Mouse (Mus musculus) CH12.LX (cell line): Measurements from ENCODE around the gene Slc4a4. TPM values are rescaled to one million over a fixed set of nuclear protein-coding genes. Genes with fewer than 3 reads are reported as not detected.
"Not testable (repeated sequence)": the region's sequence is repeated elsewhere in the genome, so short reads cannot be mapped to it uniquely, and the experiment has no call there.

Experiments used
- DNase-seq: peaks from one replicate; pipeline ENCODE4 v3.0.0-alpha.2; 2013; ENCODE audit errors: extremely low read depth
- H3K27ac ChIP-seq: 2 replicates; pipeline ENCODE4 v1.5.1; 2012; ENCODE audit warnings: low read depth, mild to moderate bottlenecking, control low read depth, moderate library complexity; ENCODE audit not compliant: insufficient read depth
- H3K27me3 ChIP-seq: replicated peaks from 2 replicates; pipeline ENCODE3; 2012; ENCODE audit warnings: inconsistent platforms
- H3K36me3 ChIP-seq, 2 experiments: replicated peaks in 1 of 2; 2 replicates each; pipeline versions ENCODE3 to v1.6.1; 2012; ENCODE audit warnings: inconsistent platforms in 1 of 2, low read length in 1 of 2, mild to moderate bottlenecking in 1 of 2, mixed read lengths in 1 of 2, moderate library complexity in 1 of 2; ENCODE audit not compliant: control insufficient read depth in 1 of 2, insufficient read depth in 1 of 2
- H3K4me1 ChIP-seq, 2 experiments: 2 replicates each; pipeline ENCODE4 v1.6.1; 2012; ENCODE audit warnings: inconsistent platforms in 1 of 2, moderate library complexity in 1 of 2; ENCODE audit not compliant: insufficient read depth in 2 of 2, control insufficient read depth in 1 of 2
- H3K4me2 ChIP-seq: 2 replicates; pipeline ENCODE4 v1.6.1; 2012; ENCODE audit warnings: low read depth, mild to moderate bottlenecking, control low read depth; ENCODE audit not compliant: poor library complexity, insufficient read depth, severe bottlenecking
- H3K4me3 ChIP-seq, 3 experiments: fragments of 150-350 bp in 1 of 3; sonication (generic) in 1 of 3; replicated peaks in 1 of 3; 2 replicates each; pipeline versions ENCODE3 to v1.5.1; 2011 to 2012; ENCODE audit warnings: low read depth in 2 of 3, low read length in 2 of 3, mild to moderate bottlenecking in 2 of 3, moderate library complexity in 2 of 3, control low read depth in 1 of 3, improper control_type of control experiment in 1 of 3, inconsistent platforms in 1 of 3, mixed read lengths in 1 of 3; ENCODE audit not compliant: poor library complexity in 1 of 3
- H3K79me2 ChIP-seq: replicated peaks from 2 replicates; pipeline ENCODE4 v1.6.1; 2012; ENCODE audit warnings: mild to moderate bottlenecking, moderate library complexity; ENCODE audit not compliant: control insufficient read depth, poor library complexity, insufficient read depth, severe bottlenecking; ENCODE audit errors: extremely low read depth
- H3K9ac ChIP-seq: 2 replicates; pipeline ENCODE4 v1.6.1; 2012; ENCODE audit warnings: low read depth, mild to moderate bottlenecking, control low read depth, moderate library complexity; ENCODE audit not compliant: insufficient read depth
- H3K9me3 ChIP-seq: replicated peaks from 2 replicates; pipeline ENCODE3; 2012; ENCODE audit warnings: low read length, inconsistent platforms, mixed read lengths
- MAX ChIP-seq: IDR thresholded peaks from 2 replicates; pipeline ENCODE4 v1.6.1; 2011; ENCODE audit warnings: low read length, improper control_type of control experiment
- RAD21 ChIP-seq: IDR thresholded peaks from 2 replicates; pipeline ENCODE4 v1.6.1; 2011; ENCODE audit warnings: low read depth, mild to moderate bottlenecking, low read length, improper control_type of control experiment, moderate library complexity
- UBTF ChIP-seq: IDR thresholded peaks from 2 replicates; pipeline ENCODE4 v1.6.1; 2012; ENCODE audit warnings: low read depth, mild to moderate bottlenecking, inconsistent platforms, low read length, improper control_type of control experiment, moderate library complexity
- USF1 ChIP-seq: IDR thresholded peaks from 2 replicates; pipeline ENCODE4 v1.6.1; 2014; ENCODE audit warnings: low read depth, mild to moderate bottlenecking, inconsistent platforms, low read length, improper control_type of control experiment
- ZC3H11A ChIP-seq: IDR thresholded peaks from 2 replicates; pipeline ENCODE4 v1.6.1; 2012; ENCODE audit warnings: low read depth, mild to moderate bottlenecking, inconsistent platforms, low read length, improper control_type of control experiment
- dilution Hi-C: fragments of 300-500 bp; cut with MboI; formaldehyde crosslinking; loops from 2 replicates; pipeline ENCODE4 v1.14.3; 2020; ENCODE audit warnings: low sequenced_read_pairs; ENCODE audit not compliant: extremely low pct_unique_long_range_greater_than_20kb, extremely low pct_ligation_motif_present
- in situ Hi-C: fragments of 300-500 bp; cut with MboI; formaldehyde crosslinking; loops from 3 replicates; pipeline ENCODE4 v1.14.3; 2019; ENCODE audit warnings: low sequenced_read_pairs, low pct_ligation_motif_present, low pct_unique_long_range_greater_than_20kb, mixed read lengths
- polyA plus RNA-seq: library from polyadenylated mRNA; unstranded; fragments of >175 nt; gene quantifications from 2 replicates; pipeline ENCODE4 v1.2.1, GENCODE M21; 2012; ENCODE audit warnings: low read depth; ENCODE audit not compliant: insufficient read length
- total RNA-seq, 2 experiments: library from RNA; depleted of rRNA; stranded (reverse); fragments of 300-350 nt in 1 of 2; fragments of >200 nt in 1 of 2; gene quantifications; 2 replicates each; pipeline ENCODE4 v1.2.3; 2012 to 2014

The Slc4a4 gene
- total and polyA plus RNA-seq, 3 experiments = not detected

DNA sequence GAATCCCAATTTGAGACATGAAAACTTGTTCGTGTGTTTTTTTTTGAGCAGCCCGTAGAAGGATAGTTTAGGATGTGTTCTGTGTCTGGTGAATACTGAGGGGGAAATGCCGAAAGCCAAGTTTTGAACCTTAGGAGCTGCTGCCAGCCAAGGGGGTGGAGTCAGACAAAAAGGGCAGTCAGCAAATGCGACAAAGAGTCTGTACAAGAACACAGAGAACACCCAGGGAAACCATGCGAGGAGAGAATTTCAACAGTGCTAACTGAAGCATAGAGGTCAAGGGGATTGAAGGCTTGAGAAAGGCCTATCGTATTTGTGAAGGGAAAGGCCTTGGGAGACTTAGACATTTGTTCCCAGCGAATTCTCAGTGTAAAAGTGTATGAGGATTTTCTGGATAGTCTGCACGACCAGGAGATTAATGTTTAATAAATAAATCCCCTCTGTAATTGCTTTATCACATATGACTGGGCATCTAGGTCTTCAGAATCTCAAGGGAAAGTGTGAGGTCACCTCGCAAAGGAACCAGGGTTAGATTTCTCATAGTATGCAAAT, 103.7 kb downstream of the Slc4a4 start:
- in situ Hi-C loops = no loop called here
- Histone ChIP-seq H3K4me3 (no peak overlapping the region), H3K27ac (no peak overlapping the region)
- no peak for TF ChIP-seq UBTF
- TF ChIP-seq, all 38 proteins: peak for 0
- Histone ChIP-seq H3K9me3 (no peaks in the 10 kb centered on the region), H3K27me3 (no peaks in the 10 kb centered on the region), H3K79me2 (no peaks in the 10 kb centered on the region), H3K4me2 (no peak overlapping the region), H3K9ac (no peak overlapping the region), H3K36me3 (no peaks in the 10 kb centered on the region), H3K4me1 (no peaks in the 10 kb centered on the region)
- DNase-seq = no peak
- dilution Hi-C loops = no loop called here

DNA sequence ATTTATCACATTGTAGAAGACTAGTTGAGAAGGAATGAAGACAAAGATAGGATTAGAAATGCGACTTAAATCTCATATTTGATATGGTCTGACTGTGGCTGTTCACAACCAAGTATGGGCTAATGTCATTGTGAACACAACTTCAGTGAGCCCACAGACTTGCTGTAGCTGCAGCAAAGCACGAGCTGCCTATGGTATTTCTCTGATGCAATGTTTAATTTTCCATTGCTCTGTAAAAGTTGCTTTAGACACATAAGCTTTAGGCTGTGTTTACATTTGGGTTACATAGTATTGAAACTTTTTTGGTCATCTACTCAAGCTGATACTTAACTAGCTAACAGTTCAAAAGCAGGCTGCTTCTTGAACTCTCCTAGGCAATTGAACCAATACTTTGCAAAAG, 104.7 kb downstream of the Slc4a4 start:
- H3K4me3 ChIP-seq, H3K36me3 ChIP-seq, H3K79me2 ChIP-seq, H3K4me1 ChIP-seq, H3K27ac ChIP-seq, dilution Hi-C loops, DNase-seq, H3K4me2 ChIP-seq, H3K9me3 ChIP-seq, in situ Hi-C loops, H3K27me3 ChIP-seq, H3K9ac ChIP-seq: not testable (repeated sequence)

DNA sequence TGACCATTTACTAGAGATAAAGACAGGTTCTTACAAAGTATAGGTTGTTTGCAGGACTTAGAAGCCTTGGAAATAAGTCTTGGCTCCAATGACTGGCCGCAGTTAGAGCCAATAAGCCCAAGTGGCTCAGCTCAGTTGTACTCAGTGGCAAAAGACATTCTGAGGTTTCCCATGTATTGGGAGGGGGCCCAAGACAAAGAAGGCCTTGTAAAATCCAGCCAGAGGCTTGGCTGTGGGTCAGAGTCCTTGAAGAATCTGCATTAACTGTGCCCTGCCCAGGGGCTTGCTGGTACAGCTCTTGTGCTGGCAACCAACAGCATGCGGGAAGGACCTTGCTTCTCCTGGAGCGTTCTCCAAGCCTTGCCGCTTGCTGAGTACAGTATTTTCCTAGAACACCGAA, 107.9 kb downstream of the Slc4a4 start:
- Histone ChIP-seq H3K36me3 (no peaks in the 10 kb centered on the region), H3K27me3 (no peaks in the 10 kb centered on the region), H3K27ac (no peak overlapping the region), H3K4me1 (no peaks in the 10 kb centered on the region), H3K9ac (no peak overlapping the region), H3K4me2 (no peak overlapping the region), H3K4me3 (no peak overlapping the region), H3K9me3 (no peaks in the 10 kb centered on the region), H3K79me2 (no peaks in the 10 kb centered on the region)
- in situ Hi-C loops = no loop called here
- DNase-seq = no peak
- dilution Hi-C loops = no loop called here
- no peak for TF ChIP-seq ZC3H11A
- no peak for TF ChIP-seq RAD21
- TF ChIP-seq, all 38 proteins: peak for 0

DNA sequence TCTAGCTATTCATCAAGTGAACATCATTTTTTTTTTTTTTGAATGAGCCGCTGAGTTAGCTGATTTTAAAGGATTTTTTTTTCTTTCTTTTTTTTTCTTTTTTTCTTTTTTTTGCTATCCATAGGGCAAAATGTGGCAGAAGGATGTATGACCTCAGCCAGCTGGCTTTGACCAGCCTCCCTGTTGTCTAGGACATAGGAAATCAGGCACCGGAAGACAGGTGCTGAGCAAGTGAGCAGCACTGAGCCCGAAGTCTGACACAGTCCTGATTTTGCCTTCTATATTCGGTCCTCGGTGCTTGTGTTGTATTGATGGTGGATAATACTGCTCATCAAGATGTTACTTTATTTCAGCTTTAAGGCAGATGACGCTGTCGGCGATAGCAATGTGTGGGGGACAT, 109.6 kb downstream of the Slc4a4 start:
- Histone ChIP-seq H3K4me3 (no peak overlapping the region), H3K36me3 (no peaks in the 10 kb centered on the region), H3K4me1 (no peaks in the 10 kb centered on the region), H3K27ac (no peak overlapping the region), H3K79me2 (no peaks in the 10 kb centered on the region), H3K4me2 (no peak overlapping the region), H3K9me3 (no peaks in the 10 kb centered on the region), H3K27me3 (no peaks in the 10 kb centered on the region), H3K9ac (no peak overlapping the region)
- dilution Hi-C loops = no loop called here
- no peak for DNase-seq
- in situ Hi-C loops = no loop called here
- TF ChIP-seq USF1 (no peak), MAX (no peak)
